Mouse (Mus musculus) olfactory bulb, adult 2 months (tissue): ENCODE measurements around the gene Sgtb. TPM values are rescaled to one million over a fixed set of nuclear protein-coding genes. Genes with fewer than 3 reads are reported as not detected.

Experiments
- H3K27ac ChIP-seq: fragments of 200-500 bp; 2 replicates; pipeline ENCODE4 v1.5.1; 2012; ENCODE audit warnings: low read depth, low read length; ENCODE audit not compliant: insufficient read depth
- H3K4me1 ChIP-seq: fragments of 200-500 bp; 2 replicates; pipeline ENCODE4 v1.6.1; 2012; ENCODE audit warnings: low read length; ENCODE audit not compliant: control insufficient read depth, insufficient read depth
- H3K4me3 ChIP-seq: fragments of 200-500 bp; 2 replicates; pipeline ENCODE4 v1.5.1; 2012; ENCODE audit warnings: mild to moderate bottlenecking, low read depth, low read length, moderate library complexity; ENCODE audit not compliant: insufficient read depth
- CTCF ChIP-seq: fragments of 200-500 bp; IDR thresholded peaks from 2 replicates; pipeline ENCODE4 v1.5.1; 2012; ENCODE audit warnings: low read depth, mild to moderate bottlenecking, low read length, moderate library complexity; ENCODE audit not compliant: insufficient read depth
- POLR2A ChIP-seq: fragments of 200-500 bp; IDR thresholded peaks from 2 replicates; pipeline ENCODE4 v1.6.1; 2012; ENCODE audit warnings: mild to moderate bottlenecking, low read depth, low read length, moderate library complexity; ENCODE audit not compliant: insufficient read depth
- WGBS: fragments of 180-500 bp; shearing (Covaris S2); methylation state at CpG from one replicate; pipeline ENCODE4 v1.1.7; 2018; 5-methylcytosine and 5-hydroxymethylcytosine counted together
- polyA plus RNA-seq: library from polyadenylated mRNA; stranded (reverse); fragments of >200 nt; gene quantifications from 2 replicates; pipeline ENCODE4 v1.2.4, GENCODE M21; 2012; ENCODE audit warnings: low replicate concordance; ENCODE audit not compliant: missing spikeins, insufficient read depth, insufficient read length

Sgtb gene
- polyA plus RNA-seq, 1 experiment, result 133 TPM

- TF ChIP-seq CTCF, result no peak
- no peak for TF ChIP-seq POLR2A
- Histone ChIP-seq H3K27ac (no peak overlapping the region), H3K4me3 (no peak overlapping the region), H3K4me1 (peaks cover 3% of the 10 kb centered on the region; the same call in 1 of the 2 replicates)
- 92% methylated on average over 5 of the region's 5 CpGs for WGBS
Observed at GRCm38 (mm10) chr13:104171711-104172110, 62.2 kb downstream of the Sgtb start.

- Histone ChIP-seq H3K4me3 (no peak overlapping the region), H3K4me1 (peaks cover 3% of the 10 kb centered on the region; the same call in 1 of the 2 replicates), H3K27ac (no peak overlapping the region)
- no peak for TF ChIP-seq CTCF
- TF ChIP-seq POLR2A, result no peak
Observed at GRCm38 (mm10) chr13:104172498-104172897, 63.0 kb downstream of the Sgtb start.

GRCm38 (mm10) chr13:104176874-104177273 lies 67.3 kb downstream of the Sgtb start:
- WGBS, result 49% methylated on average over 3 of the region's 3 CpGs
- no peak overlapping the region for H3K4me3 ChIP-seq

GRCm38 (mm10) chr13:104177796-104178649 lies 68.5 kb downstream of the Sgtb start, which contains the start of gene Trappc13:
TSS of gene Trappc13 (minus strand) at chr13:104178469.
- TF ChIP-seq CTCF (no peak), POLR2A (no peak)
- Histone ChIP-seq H3K4me1 (peaks cover 3% of the 10 kb centered on the region; the same call in 1 of the 2 replicates), H3K27ac (peak within 1 kb of the TSS; percentile 68), H3K4me3 (peak within 1 kb of the TSS; percentile 97)
- WGBS, result under 1% methylated on average over 32 of the region's 32 CpGs

More at GRCm38 (mm10) chr13:104176874-104177273, 67.3 kb downstream of the Sgtb start:
- Histone ChIP-seq H3K27ac (no peak overlapping the region), H3K4me1 (peaks cover 3% of the 10 kb centered on the region; the same call in 1 of the 2 replicates)
- TF ChIP-seq CTCF, result no peak
- no peak for TF ChIP-seq POLR2A

GRCm38 (mm10) chr13:104178650-104179121 lies 69.1 kb downstream of the Sgtb start, which contains the start of gene Trim23:
TSS of gene Trim23 (plus strand) at chr13:104178797.
- Histone ChIP-seq H3K4me1 (peaks cover 3% of the 10 kb centered on the region; the same call in 1 of the 2 replicates), H3K4me3 (peak within 1 kb of the TSS; percentile 97), H3K27ac (peak within 1 kb of the TSS; percentile 68)
- TF ChIP-seq CTCF, result no peak
- TF ChIP-seq POLR2A, result peak; percentile 85
- under 1% methylated on average over 38 of the region's 38 CpGs for WGBS

- peaks cover 3% of the 10 kb centered on the region; the same call in 1 of the 2 replicates for H3K4me1 ChIP-seq
- H3K4me3 ChIP-seq, result peak overlapping the region; percentile 92
- TF ChIP-seq CTCF (no peak), POLR2A (no peak)
- 11% methylated on average over 13 of the region's 13 CpGs for WGBS
- H3K27ac ChIP-seq, result peak overlapping the region; percentile 68; the same call in 1 of the 2 replicates
Observed at GRCm38 (mm10) chr13:104179176-104179888, 69.8 kb downstream of the Sgtb start.

- Histone ChIP-seq H3K27ac (no peak overlapping the region), H3K4me3 (no peak overlapping the region), H3K4me1 (no peaks in the 10 kb centered on the region)
- TF ChIP-seq CTCF, result no peak
- no peak for TF ChIP-seq POLR2A
- WGBS, result 90% methylated on average over 4 of the region's 4 CpGs
Observed at GRCm38 (mm10) chr13:104187357-104187756, 77.8 kb downstream of the Sgtb start.

Other genes starting within 250 kb of the Sgtb start
- not detected in 2 replicates for gene Erbin, start 189.2 kb upstream of the Sgtb start, polyA plus RNA-seq
- not detected in 2 replicates for gene Nln, start 127 bp upstream of the Sgtb start, polyA plus RNA-seq
- not detected in 2 replicates for gene Trappc13, start 68.7 kb downstream of the Sgtb start, polyA plus RNA-seq
- gene Trim23, start 69.1 kb downstream of the Sgtb start, polyA plus RNA-seq, result not detected in 2 replicates
- gene Cenpk, start 118.9 kb downstream of the Sgtb start, polyA plus RNA-seq, result not detected in 2 replicates
- not detected in 2 replicates for gene Ppwd1, start 119.1 kb downstream of the Sgtb start, polyA plus RNA-seq
- not detected in 2 replicates for gene Adamts6, start 178.1 kb downstream of the Sgtb start, polyA plus RNA-seq